Mouse (Mus musculus): Measurements from ENCODE around the gene Htr1f. TPM values are rescaled to one million over a fixed set of nuclear protein-coding genes. Genes with fewer than 3 reads are reported as not detected.

Gene Htr1f
- polyA plus RNA-seq, 1 experiment from 2014 or later: 0.08 TPM

Small RNA genes lying within 50 kb of the gene (microRNA-seq; reads per million reads assigned to microRNA genes)
- gene Gm23374: not detected
